Mouse (Mus musculus) embryonic fibroblast, embryonic 13.5 days (primary cell): ENCODE data around the gene Dpf1.

Source experiments
- CTCF ChIP-seq: IDR thresholded peaks from 2 replicates; pipeline ENCODE4 v1.5.1; 2011; ENCODE audit warnings: mild to moderate bottlenecking, control low read depth, low read length, moderate library complexity, borderline replicate concordance; ENCODE audit not compliant: insufficient read depth
- POLR2A ChIP-seq: IDR thresholded peaks from 2 replicates; pipeline ENCODE4 v1.6.1; 2011; ENCODE audit warnings: low read depth, mild to moderate bottlenecking, control low read depth, low read length, moderate library complexity

DNA sequence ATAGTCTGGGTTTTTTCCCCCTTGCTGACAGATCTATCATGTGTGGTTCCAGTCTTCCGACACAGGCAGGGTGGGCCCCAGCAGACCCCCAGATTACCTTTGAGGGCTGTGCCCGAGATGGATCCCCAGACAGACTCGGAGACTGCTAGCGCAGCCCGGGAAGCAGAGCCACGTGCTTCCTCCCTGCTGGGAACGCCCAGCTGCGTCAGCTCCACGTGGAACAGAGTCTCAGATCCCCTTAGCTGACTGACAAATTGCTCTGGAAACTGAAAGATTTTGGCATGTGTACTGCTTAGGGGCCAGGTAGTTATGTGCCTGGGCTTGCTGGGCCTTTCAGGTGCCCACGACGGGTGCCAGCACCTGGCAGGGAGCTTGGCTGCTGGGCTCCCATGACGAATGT is 38.0 kb downstream of the Dpf1 start:
- TF ChIP-seq POLR2A (no peak), CTCF (no peak)
